Mouse (Mus musculus): ENCODE data around the gene Ufc1. TPM values are rescaled to one million over a fixed set of nuclear protein-coding genes. Genes with fewer than 3 reads are reported as not detected.

Ufc1 gene
- total and polyA plus RNA-seq, 3 experiments: 71.0 to 408 (median 101) TPM

GRCm38 (mm10) chr1:171251594-171252324 lies 43.1 kb downstream of the Ufc1 start:
- H3K27me3 ChIP-seq (ENCODE audit: control insufficient read depth in 1 of 2, insufficient read depth in 2 of 2, low read length in 2 of 2): peaks cover 0 to 3% of the 10 kb centered on the region in 2 experiments; a peak in 1 of 4 replicates
- no peak overlapping the region for H3K9ac ChIP-seq (ENCODE audit: control insufficient read depth, low read depth, low read length, poor library complexity, severe bottlenecking)
- TF ChIP-seq RCOR1 (IDR thresholded peaks at IDR 0.05; ENCODE audit: low read depth, low read length): no peak
- no peak for TF ChIP-seq SMC3 (IDR thresholded peaks at IDR 0.05; ENCODE audit: low read depth, low read length)
- no peaks in the 10 kb centered on the region for H3K36me3 ChIP-seq (ENCODE audit: control insufficient read depth in 1 of 2, insufficient read depth in 2 of 2, low read length in 2 of 2)
- no peak overlapping the region for H3K4me3 ChIP-seq (ENCODE audit: control insufficient read depth in 1 of 2, insufficient read depth in 1 of 2, low read depth in 2 of 2, low read length in 2 of 2)
- H3K27ac ChIP-seq (ENCODE audit: control insufficient read depth, low read depth, low read length): no peak overlapping the region
- H3K9me3 ChIP-seq (replicated peaks; ENCODE audit: insufficient read depth, low read length): no peaks in the 10 kb centered on the region
- H3K4me1 ChIP-seq (ENCODE audit: control insufficient read depth in 1 of 2, insufficient read depth in 2 of 2, low read length in 2 of 2): peaks cover 0 to 9% of the 10 kb centered on the region in 2 experiments; a peak in 2 of 4 replicates
- DNase-seq (ENCODE audit: low read depth, low spot score): no peak
- peaks cover 1% of the 10 kb centered on the region; the same call in 1 of the 2 replicates for H3K79me2 ChIP-seq (ENCODE audit: control insufficient read depth, insufficient read depth, low read length, poor library complexity)

- no peak for TF ChIP-seq NELFE (IDR thresholded peaks at IDR 0.05; ENCODE audit: low read depth, low read length)
- TF ChIP-seq ZKSCAN1 (IDR thresholded peaks at IDR 0.05; ENCODE audit: low read depth, low read length): no peak
- TF ChIP-seq SIN3A (IDR thresholded peaks at IDR 0.05; ENCODE audit: low read length): no peak
- no peak for TF ChIP-seq CTCF (IDR thresholded peaks at IDR 0.05 in 2 of 3, conservative IDR thresholded peaks at IDR 0.05 in 1 of 3; ENCODE audit: control insufficient read depth in 1 of 3, insufficient read depth in 1 of 3, low read depth in 2 of 3, low read length in 3 of 3, poor library complexity in 1 of 3, severe bottlenecking in 1 of 3)
- no peak for TF ChIP-seq MEF2A (IDR thresholded peaks at IDR 0.05; ENCODE audit: extremely low read depth, insufficient replicate concordance, low read depth, low read length, poor library complexity, severe bottlenecking)
- no peak for TF ChIP-seq MYC (IDR thresholded peaks at IDR 0.05; ENCODE audit: low read depth, low read length)
- TF ChIP-seq ELF1 (IDR thresholded peaks at IDR 0.05; ENCODE audit: low read depth, low read length): no peak
- no peak for TF ChIP-seq POLR2AphosphoS5 (IDR thresholded peaks at IDR 0.05; ENCODE audit: borderline replicate concordance, low read depth, low read length)
- Histone ChIP-seq H3K4me1 (ENCODE audit: control insufficient read depth in 1 of 2, insufficient read depth in 2 of 2, low read length in 2 of 2) (peaks cover 2 to 15% of the 10 kb centered on the region in 2 experiments; a peak in 3 of 4 replicates), H3K4me3 (ENCODE audit: control insufficient read depth in 1 of 2, insufficient read depth in 1 of 2, low read depth in 2 of 2, low read length in 2 of 2) (no peak within 1 kb of the TSS)
Observed at GRCm38 (mm10) chr1:171250680-171251593, 43.9 kb downstream of the Ufc1 start, which contains the start of gene Ndufs2. Ndufs2 (minus strand) TSS chr1:171251388.

More at GRCm38 (mm10) chr1:171250680-171251593, 43.9 kb downstream of the Ufc1 start, which contains the start of gene Ndufs2:
- DNase-seq (ENCODE audit: low read depth, low spot score): no peak
- Histone ChIP-seq H3K9ac (ENCODE audit: control insufficient read depth, low read depth, low read length, poor library complexity, severe bottlenecking) (no peak within 1 kb of the TSS), H3K27ac (ENCODE audit: control insufficient read depth, low read depth, low read length) (no peak within 1 kb of the TSS), H3K36me3 (ENCODE audit: control insufficient read depth in 1 of 2, insufficient read depth in 2 of 2, low read length in 2 of 2) (peaks cover 0 to 4% of the 10 kb centered on the region in 2 experiments; a peak in 2 of 4 replicates), H3K79me2 (ENCODE audit: control insufficient read depth, insufficient read depth, low read length, poor library complexity) (peaks cover 9% of the 10 kb centered on the region), H3K27me3 (ENCODE audit: control insufficient read depth in 1 of 2, insufficient read depth in 2 of 2, low read length in 2 of 2) (peaks cover 0 to 3% of the 10 kb centered on the region in 2 experiments; a peak in 1 of 4 replicates), H3K9me3 (replicated peaks; ENCODE audit: insufficient read depth, low read length) (no peaks in the 10 kb centered on the region)

Measured in MEL (cell line).